Mouse (Mus musculus): ENCODE measurements around the gene 1700037H04Rik. TPM values are rescaled to one million over a fixed set of nuclear protein-coding genes. Genes with fewer than 3 reads are reported as not detected.

Gene 1700037H04Rik
- total RNA-seq, 1 experiment: 61.6 TPM

DNA sequence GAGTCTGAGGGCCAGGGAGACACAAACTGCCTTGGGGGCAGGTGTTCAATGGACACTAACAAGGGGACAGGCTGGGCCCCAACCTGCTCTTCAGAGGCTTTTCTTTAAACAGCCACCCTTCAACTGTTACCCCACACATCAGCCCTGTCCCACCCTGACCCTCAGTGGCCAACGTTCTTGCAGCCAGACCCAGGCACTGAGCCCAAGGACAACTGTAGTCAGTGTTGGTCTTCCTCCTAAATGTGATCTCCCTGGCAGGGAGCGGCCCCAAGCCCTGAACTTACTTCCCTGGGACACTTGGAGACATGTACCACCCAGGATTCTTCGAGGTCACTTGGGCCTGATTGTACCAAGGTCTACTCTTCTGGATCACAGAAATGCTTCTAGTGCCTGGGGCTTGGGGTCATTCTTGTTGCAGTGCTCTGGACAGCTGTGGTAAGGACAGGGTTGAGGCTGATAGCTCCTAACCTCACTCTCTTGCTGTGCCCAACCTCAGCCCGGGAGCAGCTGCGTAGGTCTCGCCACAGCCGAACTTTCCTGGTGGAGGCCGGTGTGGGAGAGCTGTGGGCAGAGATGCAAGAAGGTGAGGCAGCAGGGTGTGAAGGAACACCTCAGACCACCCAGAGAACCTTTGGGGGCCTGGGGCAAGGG is 18.4 kb downstream of the 1700037H04Rik start:
- H3K4me3 ChIP-seq (ENCODE audit: insufficient read depth in 1 of 2, low read depth in 1 of 2, low read length in 2 of 2, poor library complexity in 1 of 2, severe bottlenecking in 1 of 2): no peak overlapping the region
- TF ChIP-seq CHD2 (IDR thresholded peaks at IDR 0.05; ENCODE audit: low read depth, low read length) (no peak), HCFC1 (IDR thresholded peaks at IDR 0.05; ENCODE audit: borderline replicate concordance, insufficient read depth, low read length) (no peak), ZC3H11A (IDR thresholded peaks at IDR 0.05; ENCODE audit: borderline replicate concordance, low read depth, low read length) (no peak), MAFK (IDR thresholded peaks at IDR 0.05; ENCODE audit: insufficient read depth, low read depth, low read length) (no peak), ZNF384 (IDR thresholded peaks at IDR 0.05; ENCODE audit: low read depth, low read length) (no peak)
- no peaks in the 10 kb centered on the region for H3K9me3 ChIP-seq (ENCODE audit: control insufficient read depth, insufficient read depth, low read depth, low read length)
- H3K36me3 ChIP-seq (ENCODE audit: control insufficient read depth, insufficient read depth, low read length, poor library complexity, severe bottlenecking): peaks cover 8% of the 10 kb centered on the region
- no peak overlapping the region for H3K9ac ChIP-seq (ENCODE audit: insufficient read depth, low read depth, low read length, poor library complexity, severe bottlenecking)
- in situ Hi-C loops (cut with MboI; ENCODE audit: low sequenced_read_pairs in 2 of 2, unreplicated experiment in 2 of 2): no loop called here
- DNase-seq (ENCODE audit: low read depth, low spot score): no peak
- H3K27ac ChIP-seq (ENCODE audit: insufficient read depth, low read depth, low read length, poor library complexity, severe bottlenecking): no peak overlapping the region
- H3K4me1 ChIP-seq (ENCODE audit: control insufficient read depth in 2 of 2, insufficient read depth in 2 of 2, low read length in 2 of 2, poor library complexity in 1 of 2): peaks cover 0 to 11% of the 10 kb centered on the region in 2 experiments; a peak in 1 of 4 replicates

- Histone ChIP-seq H3K4me1 (ENCODE audit: control insufficient read depth in 2 of 2, insufficient read depth in 2 of 2, low read length in 2 of 2, poor library complexity in 1 of 2) (peaks cover 0 to 10% of the 10 kb centered on the region in 2 experiments; a peak in 1 of 4 replicates), H3K4me3 (ENCODE audit: insufficient read depth in 1 of 2, low read depth in 1 of 2, low read length in 2 of 2, poor library complexity in 1 of 2, severe bottlenecking in 1 of 2) (no peak overlapping the region), H3K9ac (ENCODE audit: insufficient read depth, low read depth, low read length, poor library complexity, severe bottlenecking) (no peak overlapping the region), H3K27ac (ENCODE audit: insufficient read depth, low read depth, low read length, poor library complexity, severe bottlenecking) (no peak overlapping the region), H3K9me3 (ENCODE audit: control insufficient read depth, insufficient read depth, low read depth, low read length) (no peaks in the 10 kb centered on the region), H3K36me3 (ENCODE audit: control insufficient read depth, insufficient read depth, low read length, poor library complexity, severe bottlenecking) (peaks cover 3% of the 10 kb centered on the region; the same call in 1 of the 2 replicates)
- in situ Hi-C loops (cut with MboI; ENCODE audit: low sequenced_read_pairs in 2 of 2, unreplicated experiment in 2 of 2): no loop called here
- DNase-seq (ENCODE audit: low read depth, low spot score): no peak
- no peak for TF ChIP-seq HCFC1 (IDR thresholded peaks at IDR 0.05; ENCODE audit: borderline replicate concordance, insufficient read depth, low read length)
Measured at GRCm38 (mm10) chr2:131140533-131140905, 19.4 kb downstream of the 1700037H04Rik start.

DNA sequence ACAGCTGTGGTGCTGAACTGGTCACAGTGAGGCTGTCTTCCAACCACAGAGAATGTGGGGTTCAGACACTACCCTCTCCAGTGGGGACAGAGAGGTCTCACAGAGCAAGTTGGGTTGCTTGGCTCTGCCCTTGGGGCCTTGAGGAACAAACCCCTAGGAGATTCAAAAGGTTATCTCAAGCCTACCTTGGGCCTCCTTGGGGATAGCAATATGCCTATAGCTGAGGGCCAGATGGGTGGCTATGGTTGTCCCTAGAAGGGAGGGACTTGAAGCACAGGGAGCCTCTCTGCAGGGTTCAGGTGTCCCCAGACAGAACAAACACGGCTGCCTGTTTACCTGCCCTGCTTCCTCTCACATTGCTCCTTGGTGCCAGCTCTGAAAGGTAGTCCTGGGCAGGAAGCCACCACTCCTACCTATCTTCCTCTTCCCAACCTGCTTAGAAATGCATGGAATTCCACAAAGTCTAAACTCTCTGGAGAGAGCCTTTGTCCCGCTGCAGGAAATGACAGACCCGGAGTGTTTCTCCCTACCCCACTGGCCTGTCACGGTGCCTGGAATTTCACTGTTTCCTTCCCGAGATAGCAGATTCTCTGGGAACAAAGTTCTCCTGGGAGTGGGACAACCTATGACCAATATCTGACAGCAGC is 19.9 kb downstream of the 1700037H04Rik start:
- DNase-seq (ENCODE audit: low read depth, low spot score): no peak
- H3K9ac ChIP-seq (ENCODE audit: insufficient read depth, low read depth, low read length, poor library complexity, severe bottlenecking): no peak overlapping the region
- no peak for TF ChIP-seq ZNF384 (IDR thresholded peaks at IDR 0.05; ENCODE audit: low read depth, low read length)
- no peak for TF ChIP-seq ZC3H11A (IDR thresholded peaks at IDR 0.05; ENCODE audit: borderline replicate concordance, low read depth, low read length)
- no peak for TF ChIP-seq CHD2 (IDR thresholded peaks at IDR 0.05; ENCODE audit: low read depth, low read length)
- no peak for TF ChIP-seq HCFC1 (IDR thresholded peaks at IDR 0.05; ENCODE audit: borderline replicate concordance, insufficient read depth, low read length)
- no peak for TF ChIP-seq MAFK (IDR thresholded peaks at IDR 0.05; ENCODE audit: insufficient read depth, low read depth, low read length)

DNA sequence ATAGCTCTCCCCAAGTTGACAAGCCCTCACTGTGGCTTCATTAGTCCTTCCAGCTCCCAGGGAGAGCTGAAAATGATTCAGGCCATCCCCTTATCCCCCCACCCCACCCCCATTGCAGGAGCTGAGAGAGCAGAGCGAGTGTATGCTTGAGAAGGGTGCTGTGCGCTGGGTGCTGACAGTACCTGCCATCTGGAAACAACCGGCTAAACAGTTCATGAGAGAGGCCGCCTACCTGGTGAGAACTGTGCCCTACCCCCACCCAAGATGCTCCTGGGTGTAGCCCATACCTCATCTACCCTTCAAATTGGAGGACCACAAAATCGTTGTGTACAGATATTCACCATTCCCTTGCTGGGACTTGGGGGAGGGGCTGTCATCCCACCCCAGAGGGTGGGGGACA is 20.6 kb downstream of the 1700037H04Rik start:
- TF ChIP-seq MAFK (IDR thresholded peaks at IDR 0.05; ENCODE audit: insufficient read depth, low read depth, low read length) (no peak), ZNF384 (IDR thresholded peaks at IDR 0.05; ENCODE audit: low read depth, low read length) (no peak), CHD2 (IDR thresholded peaks at IDR 0.05; ENCODE audit: low read depth, low read length) (no peak), HCFC1 (IDR thresholded peaks at IDR 0.05; ENCODE audit: borderline replicate concordance, insufficient read depth, low read length) (no peak), ZC3H11A (IDR thresholded peaks at IDR 0.05; ENCODE audit: borderline replicate concordance, low read depth, low read length) (no peak)
- Histone ChIP-seq H3K9ac (ENCODE audit: insufficient read depth, low read depth, low read length, poor library complexity, severe bottlenecking) (no peak overlapping the region), H3K9me3 (ENCODE audit: control insufficient read depth, insufficient read depth, low read depth, low read length) (no peaks in the 10 kb centered on the region), H3K4me3 (ENCODE audit: insufficient read depth in 1 of 2, low read depth in 1 of 2, low read length in 2 of 2, poor library complexity in 1 of 2, severe bottlenecking in 1 of 2) (no peak overlapping the region), H3K36me3 (ENCODE audit: control insufficient read depth, insufficient read depth, low read length, poor library complexity, severe bottlenecking) (no peaks in the 10 kb centered on the region), H3K27ac (ENCODE audit: insufficient read depth, low read depth, low read length, poor library complexity, severe bottlenecking) (no peak overlapping the region), H3K4me1 (ENCODE audit: control insufficient read depth in 2 of 2, insufficient read depth in 2 of 2, low read length in 2 of 2, poor library complexity in 1 of 2) (peaks cover 0 to 11% of the 10 kb centered on the region in 2 experiments; a peak in 1 of 4 replicates)
- DNase-seq (ENCODE audit: low read depth, low spot score): no peak
- in situ Hi-C loops (cut with MboI; ENCODE audit: low sequenced_read_pairs in 2 of 2, unreplicated experiment in 2 of 2): no loop called here

More for the DNA sequence above, 19.9 kb downstream of the 1700037H04Rik start:
- Histone ChIP-seq H3K27ac (ENCODE audit: insufficient read depth, low read depth, low read length, poor library complexity, severe bottlenecking) (no peak overlapping the region), H3K36me3 (ENCODE audit: control insufficient read depth, insufficient read depth, low read length, poor library complexity, severe bottlenecking) (peaks cover 3% of the 10 kb centered on the region; the same call in 1 of the 2 replicates), H3K4me1 (ENCODE audit: control insufficient read depth in 2 of 2, insufficient read depth in 2 of 2, low read length in 2 of 2, poor library complexity in 1 of 2) (peaks cover 0 to 8% of the 10 kb centered on the region in 2 experiments; a peak in 1 of 4 replicates), H3K4me3 (ENCODE audit: insufficient read depth in 1 of 2, low read depth in 1 of 2, low read length in 2 of 2, poor library complexity in 1 of 2, severe bottlenecking in 1 of 2) (no peak overlapping the region), H3K9me3 (ENCODE audit: control insufficient read depth, insufficient read depth, low read depth, low read length) (no peaks in the 10 kb centered on the region)
- in situ Hi-C loops (cut with MboI; ENCODE audit: low sequenced_read_pairs in 2 of 2, unreplicated experiment in 2 of 2): no loop called here

All from ES-E14 (cell line).